Mouse (Mus musculus) MEL (cell line): ENCODE data around the gene Atp5k. TPM values are rescaled to one million over a fixed set of nuclear protein-coding genes. Genes with fewer than 3 reads are reported as not detected.

Experiments used
- DNase-seq: peaks from one replicate; pipeline ENCODE4 v3.0.0; 2011; ENCODE audit warnings: low read depth, low spot score
- H3K27ac ChIP-seq: 2 replicates; pipeline ENCODE4 v1.5.1; 2012; ENCODE audit warnings: low read depth, mild to moderate bottlenecking, control low read depth, low read length, moderate library complexity; ENCODE audit not compliant: control insufficient read depth
- H3K27me3 ChIP-seq, 2 experiments: fragments of 150-350 bp in 1 of 2; sonication (generic) in 1 of 2; 2 replicates each; pipeline ENCODE4 v1.6.1; 2012; ENCODE audit warnings: low read length in 2 of 2, mild to moderate bottlenecking in 2 of 2, improper control_type of control experiment in 1 of 2, moderate library complexity in 1 of 2; ENCODE audit not compliant: insufficient read depth in 2 of 2, control insufficient read depth in 1 of 2
- H3K36me3 ChIP-seq, 2 experiments: 2 replicates each; pipeline ENCODE4 v1.6.1; 2012 to 2014; ENCODE audit warnings: low read length in 2 of 2, improper control_type of control experiment in 1 of 2, inconsistent platforms in 1 of 2, mild to moderate bottlenecking in 1 of 2; ENCODE audit not compliant: insufficient read depth in 2 of 2, control insufficient read depth in 1 of 2
- H3K4me1 ChIP-seq, 2 experiments: fragments of 150-350 bp in 1 of 2; sonication (generic) in 1 of 2; 2 replicates each; pipeline ENCODE4 v1.6.1; 2012; ENCODE audit warnings: low read length in 2 of 2, improper control_type of control experiment in 1 of 2, mild to moderate bottlenecking in 1 of 2; ENCODE audit not compliant: insufficient read depth in 2 of 2, control insufficient read depth in 1 of 2
- H3K4me3 ChIP-seq, 2 experiments: fragments of 150-350 bp in 1 of 2; sonication (generic) in 1 of 2; 2 replicates each; pipeline ENCODE4 v1.5.1; 2012; ENCODE audit warnings: low read depth in 2 of 2, low read length in 2 of 2, mild to moderate bottlenecking in 2 of 2, moderate library complexity in 2 of 2, control low read depth in 1 of 2, improper control_type of control experiment in 1 of 2; ENCODE audit not compliant: control insufficient read depth in 1 of 2, insufficient read depth in 1 of 2
- H3K79me2 ChIP-seq: 2 replicates; pipeline ENCODE4 v1.6.1; 2012; ENCODE audit warnings: mild to moderate bottlenecking, low read length, moderate library complexity; ENCODE audit not compliant: control insufficient read depth, poor library complexity, insufficient read depth
- H3K9ac ChIP-seq: 2 replicates; pipeline ENCODE4 v1.6.1; 2012; ENCODE audit warnings: low read depth, mild to moderate bottlenecking, control low read depth, low read length, moderate library complexity; ENCODE audit not compliant: control insufficient read depth, poor library complexity, severe bottlenecking
- H3K9me3 ChIP-seq: fragments of 150-350 bp; sonication (generic); replicated peaks from 2 replicates; pipeline ENCODE4 v1.6.1; 2012; ENCODE audit warnings: mild to moderate bottlenecking, low read length, improper control_type of control experiment, moderate library complexity; ENCODE audit not compliant: insufficient read depth
- BHLHE40 ChIP-seq: IDR thresholded peaks from 2 replicates; pipeline ENCODE4 v1.6.1; 2012; ENCODE audit warnings: low read depth, mild to moderate bottlenecking, inconsistent platforms, low read length, improper control_type of control experiment, borderline replicate concordance
- CHD1 ChIP-seq: IDR thresholded peaks from 2 replicates; pipeline ENCODE4 v1.6.1; 2012; ENCODE audit warnings: low read depth, mild to moderate bottlenecking, inconsistent platforms, low read length, improper control_type of control experiment
- CHD2 ChIP-seq: IDR thresholded peaks from 2 replicates; pipeline ENCODE4 v1.6.1; 2011; ENCODE audit warnings: low read length, improper control_type of control experiment
- CTCF ChIP-seq, 3 experiments: IDR thresholded peaks in 2 of 3; conservative IDR thresholded peaks in 1 of 3; 2 replicates each; pipeline ENCODE4 v1.5.1; 2011 to 2012; ENCODE audit warnings: low read length in 3 of 3, low read depth in 2 of 3, mild to moderate bottlenecking in 2 of 3, improper control_type of control experiment in 1 of 3, inconsistent platforms in 1 of 3, mixed read lengths in 1 of 3, moderate library complexity in 1 of 3; ENCODE audit not compliant: control insufficient read depth in 1 of 3, insufficient read depth in 1 of 3, poor library complexity in 1 of 3, severe bottlenecking in 1 of 3
- E2F4 ChIP-seq: IDR thresholded peaks from 2 replicates; pipeline ENCODE4 v1.6.1; 2011; ENCODE audit warnings: low read depth, low read length, improper control_type of control experiment, borderline replicate concordance
- EP300 ChIP-seq, 2 experiments: IDR thresholded peaks; 2 replicates each; pipeline ENCODE4 v1.6.1; 2011; ENCODE audit warnings: improper control_type of control experiment in 2 of 2, low read length in 2 of 2, low read depth in 1 of 2, mild to moderate bottlenecking in 1 of 2
- ETS1 ChIP-seq: IDR thresholded peaks from 2 replicates; pipeline ENCODE4 v1.6.1; 2012; ENCODE audit warnings: low read depth, mild to moderate bottlenecking, inconsistent platforms, low read length, improper control_type of control experiment, moderate library complexity
- GABPA ChIP-seq: IDR thresholded peaks from 2 replicates; pipeline ENCODE4 v1.6.1; 2012; ENCODE audit warnings: low read depth, mild to moderate bottlenecking, inconsistent platforms, low read length, improper control_type of control experiment, moderate library complexity
- GATA1 ChIP-seq: IDR thresholded peaks from 2 replicates; pipeline ENCODE4 v1.6.1; 2011; ENCODE audit warnings: low read depth, low read length, improper control_type of control experiment
- MEF2A ChIP-seq: IDR thresholded peaks from 2 replicates; pipeline ENCODE4 v1.6.1; 2014; ENCODE audit warnings: low read depth, mild to moderate bottlenecking, inconsistent platforms, low read length, improper control_type of control experiment; ENCODE audit not compliant: poor library complexity, insufficient replicate concordance, severe bottlenecking; ENCODE audit errors: extremely low read depth
- MXI1 ChIP-seq: IDR thresholded peaks from 2 replicates; pipeline ENCODE4 v1.6.1; 2011; ENCODE audit warnings: mild to moderate bottlenecking, low read depth, low read length, improper control_type of control experiment
- MYC ChIP-seq: IDR thresholded peaks from 2 replicates; pipeline ENCODE4 v1.6.1; 2011; ENCODE audit warnings: low read depth, mild to moderate bottlenecking, low read length, improper control_type of control experiment, moderate library complexity
- NELFE ChIP-seq: IDR thresholded peaks from 2 replicates; pipeline ENCODE4 v1.6.1; 2011; ENCODE audit warnings: low read depth, low read length, improper control_type of control experiment
- USF1 ChIP-seq: IDR thresholded peaks from 2 replicates; pipeline ENCODE4 v1.6.1; 2014; ENCODE audit warnings: low read depth, mild to moderate bottlenecking, inconsistent platforms, low read length, improper control_type of control experiment, moderate library complexity
- ZNF384 ChIP-seq: IDR thresholded peaks from 2 replicates; pipeline ENCODE4 v1.6.1; 2012; ENCODE audit warnings: low read depth, mild to moderate bottlenecking, inconsistent platforms, low read length, improper control_type of control experiment
- polyA plus RNA-seq, 2 experiments: library from polyadenylated mRNA; stranded (reverse) in 1 of 2; unstranded in 1 of 2; fragments of >175 nt in 1 of 2; fragments of >200 nt in 1 of 2; gene quantifications; 2 replicates each; pipeline versions ENCODE4 v1.2.1 to v1.2.4; 2012; ENCODE audit warnings: low replicate concordance in 2 of 2, low read depth in 1 of 2; ENCODE audit not compliant: insufficient read length in 2 of 2, insufficient read depth in 1 of 2, missing spikeins in 1 of 2
- total RNA-seq: library from RNA; depleted of rRNA; stranded (reverse); fragments of 300-350 nt; gene quantifications from 2 replicates; pipeline ENCODE4 v1.2.3, GENCODE M21; 2012

Atp5k gene
- total and polyA plus RNA-seq, 3 experiments: 329 to 801 TPM; not detected in 1

DNA sequence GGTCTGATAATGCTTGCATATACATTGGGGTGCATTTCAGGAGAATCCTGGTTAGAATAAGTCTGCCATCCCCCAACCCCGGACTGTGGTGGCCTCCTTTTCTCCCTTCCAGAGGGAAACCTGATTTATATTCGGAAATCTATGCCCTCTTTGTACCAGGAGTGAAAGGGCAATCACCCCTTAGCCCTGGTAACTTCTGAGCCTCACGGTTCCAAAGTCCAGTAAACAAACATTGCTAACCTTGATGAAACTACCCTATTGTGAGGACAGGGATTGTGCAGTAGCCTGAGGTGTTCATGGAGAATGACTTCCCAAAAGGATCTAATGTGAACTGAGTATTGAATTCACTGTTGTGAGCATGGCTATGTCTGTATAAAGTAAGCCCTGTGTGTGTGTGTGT, 19.8 kb upstream of the Atp5k start:
- no peak overlapping the region for H3K9ac ChIP-seq
- no peak for TF ChIP-seq CHD1
- TF ChIP-seq BHLHE40: no peak
- TF ChIP-seq E2F4: no peak
- no peak for TF ChIP-seq MEF2A
- no peak for TF ChIP-seq EP300 (IDR thresholded peaks at IDR 0.05; ENCODE audit: low read depth in 1 of 2, low read length in 2 of 2)
- no peak for TF ChIP-seq NELFE
- no peaks in the 10 kb centered on the region for H3K9me3 ChIP-seq
- H3K27ac ChIP-seq: no peak overlapping the region
- H3K79me2 ChIP-seq: no peaks in the 10 kb centered on the region
- H3K4me3 ChIP-seq: no peak overlapping the region
- H3K27me3 ChIP-seq: no peaks in the 10 kb centered on the region
- peaks cover 0 to 6% of the 10 kb centered on the region in 2 experiments; a peak in 1 of 4 replicates for H3K4me1 ChIP-seq
- H3K36me3 ChIP-seq: no peaks in the 10 kb centered on the region
- no peak for DNase-seq

DNA sequence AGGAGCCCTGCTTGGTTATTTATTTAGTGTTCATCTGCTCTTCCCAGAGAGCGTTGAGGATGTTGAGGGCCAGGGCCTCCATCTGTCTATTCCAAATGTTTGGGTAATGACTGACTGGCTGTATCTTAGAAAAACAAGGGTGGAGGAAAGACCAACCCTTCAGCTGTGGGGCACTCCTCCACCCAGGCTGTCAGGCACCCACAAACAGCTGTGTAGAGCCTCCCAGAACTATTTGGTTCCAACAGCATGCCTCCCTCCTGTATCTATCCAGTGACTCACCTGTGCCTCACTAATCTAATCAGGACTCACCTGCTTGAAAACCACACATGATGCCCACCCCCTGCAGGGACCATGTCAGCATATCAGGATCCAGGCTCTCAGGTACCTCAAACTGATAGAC, 18.2 kb upstream of the Atp5k start:
- Histone ChIP-seq H3K4me3 (no peak overlapping the region), H3K27ac (no peak overlapping the region), H3K27me3 (no peaks in the 10 kb centered on the region), H3K79me2 (no peaks in the 10 kb centered on the region), H3K9me3 (no peaks in the 10 kb centered on the region), H3K4me1 (no peaks in the 10 kb centered on the region), H3K36me3 (no peaks in the 10 kb centered on the region), H3K9ac (no peak overlapping the region)
- no peak for DNase-seq
- TF ChIP-seq USF1 (no peak), MXI1 (no peak), CHD2 (no peak), MYC (no peak), GATA1 (no peak)

GRCm38 (mm10) chr5:108451611-108452010, 17.4 kb upstream of the Atp5k start:
- Histone ChIP-seq H3K79me2 (no peaks in the 10 kb centered on the region), H3K27me3 (no peaks in the 10 kb centered on the region), H3K9ac (no peak overlapping the region), H3K36me3 (no peaks in the 10 kb centered on the region), H3K27ac (no peak overlapping the region), H3K9me3 (no peaks in the 10 kb centered on the region), H3K4me3 (no peak overlapping the region), H3K4me1 (no peaks in the 10 kb centered on the region)
- DNase-seq: no peak
- no peak for TF ChIP-seq CTCF (IDR thresholded peaks at IDR 0.05 in 2 of 3, conservative IDR thresholded peaks at IDR 0.05 in 1 of 3; ENCODE audit: control insufficient read depth in 1 of 3, insufficient read depth in 1 of 3, low read depth in 2 of 3, low read length in 3 of 3, poor library complexity in 1 of 3, severe bottlenecking in 1 of 3)
- no peak for TF ChIP-seq ETS1
- TF ChIP-seq ZNF384: peak; percentile 27; the same call in 1 of the 2 replicates
- TF ChIP-seq GABPA: no peak
